Mouse (Mus musculus) embryo, embryonic 10 days (tissue): Measurements from ENCODE around the gene Pax6.

Experiments
- DNase-seq: peaks from one replicate; pipeline ENCODE4 v3.0.0-alpha.2; 2015; ENCODE audit warnings: low spot score

Pax6 gene

GRCm38 (mm10) chr2:105668271-105669270 is at the start of gene Pax6:
Gene Pax6 (plus strand): TSS chr2:105668900.
- DNase-seq = peak; percentile 78

DNA sequence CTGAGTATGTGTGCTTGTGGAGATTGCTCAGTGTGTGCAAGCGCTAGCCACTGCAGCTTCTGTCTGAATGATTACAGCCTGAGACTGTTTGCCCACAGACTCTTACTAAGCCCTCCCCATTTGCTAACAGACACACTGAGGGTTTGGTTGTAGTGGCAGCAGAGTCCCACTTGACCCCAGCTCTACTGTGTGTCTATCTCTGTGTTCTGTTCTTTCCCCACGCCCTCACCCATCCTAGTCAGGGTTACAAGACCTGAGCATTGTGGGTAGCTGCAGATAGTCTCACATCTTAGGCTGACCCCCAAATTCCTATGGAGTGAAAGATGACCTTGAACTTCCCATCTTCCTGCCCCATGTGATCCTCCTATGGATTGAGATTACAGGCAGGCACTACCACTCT is 19.8 kb upstream of the Pax6 start:
- no peak for DNase-seq

DNA sequence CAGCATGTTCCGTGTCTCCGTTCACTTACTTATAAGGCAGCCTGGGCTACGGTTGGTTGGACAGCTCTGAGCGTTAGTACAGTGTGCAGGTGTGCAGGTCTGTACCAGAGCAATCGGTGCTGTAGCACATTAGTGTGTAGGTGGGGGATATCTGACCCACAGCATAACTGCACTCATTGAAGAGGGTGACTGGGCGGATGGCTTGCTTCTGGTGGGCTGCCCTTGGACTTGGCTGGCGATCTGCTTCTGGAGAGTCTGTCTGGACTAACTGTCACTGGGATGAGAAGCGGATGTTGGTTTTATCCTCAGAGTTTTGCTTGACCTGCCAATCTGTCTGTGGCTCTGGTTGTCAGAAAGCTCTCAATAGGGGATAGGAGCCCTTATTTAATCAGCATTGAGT is 12.2 kb upstream of the Pax6 start:
- no peak for DNase-seq

DNA sequence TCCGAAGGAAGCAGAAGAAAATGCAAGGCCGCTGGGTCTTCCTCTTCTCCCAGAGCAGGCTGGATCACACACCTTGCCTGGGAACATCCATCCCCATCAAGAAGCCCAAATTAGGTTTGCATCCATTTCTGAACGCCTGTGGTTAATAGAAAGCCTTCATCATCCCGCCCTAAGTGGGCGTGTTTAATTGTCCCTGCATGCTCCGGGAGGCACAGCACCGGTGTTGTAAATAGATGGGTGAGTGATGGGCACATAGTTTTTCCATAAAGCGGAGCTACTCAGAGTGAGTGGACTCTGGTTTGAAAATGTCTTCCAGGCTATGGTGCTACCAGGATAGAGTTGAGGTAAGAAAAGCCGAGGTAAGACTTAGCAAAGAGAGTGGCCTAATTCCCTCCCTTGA is 9.3 kb upstream of the Pax6 start:
- DNase-seq = no peak

DNA sequence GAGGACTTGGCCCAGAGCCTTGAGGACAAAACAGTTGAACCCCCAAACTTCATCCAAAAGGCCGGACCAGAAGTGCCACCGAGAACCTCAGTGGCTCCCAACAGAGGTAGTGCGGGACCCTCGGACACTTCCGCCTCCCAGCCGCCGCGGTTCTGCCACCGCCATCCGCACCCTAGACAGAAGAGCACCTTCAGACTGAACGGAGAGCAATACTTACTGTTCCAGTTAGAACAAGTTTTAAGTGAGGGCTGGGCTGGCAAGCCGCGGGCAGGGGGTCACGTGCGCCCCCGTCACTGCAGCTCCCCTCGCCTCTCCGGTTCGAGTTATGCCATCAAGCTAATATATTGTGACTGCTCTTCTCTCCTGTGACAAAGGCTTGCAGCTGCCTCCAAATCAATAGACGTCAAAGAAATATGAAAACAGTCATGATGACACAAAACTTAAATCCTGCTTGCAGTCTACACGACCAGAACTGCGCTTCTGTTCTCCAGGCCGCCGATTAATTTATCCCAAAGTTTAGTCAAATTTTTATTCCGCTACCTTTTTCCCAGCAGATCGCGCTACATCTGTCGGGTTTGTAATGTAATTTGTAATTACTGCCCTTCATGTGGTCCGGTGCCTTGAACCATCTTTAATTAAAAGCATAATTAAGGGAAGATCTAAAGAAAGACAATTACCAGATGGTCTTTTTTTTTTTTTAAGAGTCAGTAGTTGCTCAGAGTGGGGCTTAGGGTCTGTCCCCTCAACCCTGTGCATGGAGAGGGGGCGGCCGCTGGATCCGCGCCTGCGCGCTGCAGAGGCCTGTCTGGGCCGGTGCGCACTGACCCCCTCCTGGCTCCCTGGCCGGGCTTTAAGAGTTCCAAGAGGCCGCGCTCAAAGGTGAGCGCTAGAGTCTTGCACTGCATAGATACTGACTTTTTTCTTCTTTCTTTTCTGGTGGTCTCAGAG is 8.5 kb upstream of the Pax6 start:
- peak; percentile 57 for DNase-seq

DNA sequence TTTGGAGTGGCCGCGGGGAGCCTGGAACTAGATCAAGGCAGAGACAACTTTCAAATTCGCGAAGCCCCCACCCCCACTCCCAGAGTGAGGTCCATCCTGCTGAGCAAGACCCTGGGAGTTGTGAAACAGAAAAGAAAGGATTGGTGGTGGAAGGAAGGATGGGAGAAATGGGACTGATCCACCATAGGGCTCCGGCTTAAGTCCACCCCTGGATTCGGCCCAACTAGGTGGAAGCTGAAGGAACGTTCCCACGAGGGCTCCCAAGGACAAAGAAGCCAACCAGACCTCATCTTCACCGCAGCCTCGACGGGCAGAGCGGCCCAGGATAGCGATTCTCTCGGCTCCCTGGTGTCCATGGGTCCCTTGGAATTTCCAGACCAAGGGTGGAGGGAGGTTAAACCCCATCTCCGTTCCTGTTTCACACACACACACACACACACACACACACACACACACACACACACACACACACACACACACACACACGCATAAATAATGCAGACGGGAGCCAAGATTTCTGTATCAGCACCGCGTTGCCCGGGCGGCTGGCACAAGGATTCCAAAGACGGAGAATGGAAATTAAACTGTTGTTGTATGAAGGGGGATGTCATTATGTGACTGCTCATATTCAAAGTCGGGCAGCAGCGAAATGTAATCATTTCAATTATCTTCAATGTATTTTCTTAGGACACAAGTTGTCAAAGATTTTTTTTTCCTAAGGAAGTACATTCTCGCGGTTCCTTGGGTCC is 7.7 kb upstream of the Pax6 start:
- DNase-seq = peak; percentile 47

DNA sequence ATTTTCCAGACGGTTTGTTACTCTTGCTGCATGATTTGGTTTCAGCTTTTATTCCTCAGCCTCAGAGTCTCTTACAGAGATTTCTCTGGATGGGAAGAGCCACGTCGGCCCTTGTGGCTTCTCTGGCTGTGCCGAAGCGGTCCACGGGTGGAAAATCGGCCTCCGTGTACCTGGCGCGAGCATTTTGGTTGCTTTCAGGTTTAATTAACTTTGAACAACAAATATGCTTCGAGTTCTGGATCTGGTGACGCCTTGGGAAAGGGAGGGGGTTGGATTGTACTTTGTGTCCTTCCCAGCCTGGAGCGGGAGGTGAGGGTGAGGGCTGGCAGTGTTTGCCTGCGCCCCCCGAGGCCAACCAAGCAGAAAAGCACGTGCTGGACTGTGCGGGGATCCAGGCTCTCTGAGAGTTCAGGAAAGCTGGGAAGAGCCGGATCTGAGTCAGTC is 7.1 kb upstream of the Pax6 start:
- DNase-seq = peak; percentile 54

- peak; percentile 24 for DNase-seq
Observed at GRCm38 (mm10) chr2:105662121-105662520, 6.6 kb upstream of the Pax6 start.

DNA sequence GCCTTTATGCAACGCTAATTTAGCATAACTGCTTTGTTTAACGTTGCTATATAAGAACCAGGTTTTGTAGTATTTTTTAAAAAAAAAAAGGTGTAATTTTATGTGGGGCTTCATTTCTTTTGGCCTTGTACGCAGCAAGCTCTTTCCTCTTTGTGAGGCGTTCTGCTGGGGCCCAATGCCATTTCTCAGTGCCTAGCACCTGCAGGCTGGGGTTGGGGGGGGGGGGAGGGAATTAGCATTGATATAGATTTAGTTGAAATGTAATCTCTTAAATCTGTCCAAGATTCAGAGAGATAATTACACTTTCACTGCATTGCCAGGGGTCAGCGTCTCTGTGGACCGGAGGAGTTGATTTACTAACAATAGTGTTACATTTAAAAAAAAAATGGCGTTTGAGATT is 6.1 kb upstream of the Pax6 start:
- DNase-seq = no peak

- peak; percentile 39 for DNase-seq
Observed at GRCm38 (mm10) chr2:105663101-105663511, 5.6 kb upstream of the Pax6 start.

- peak; percentile 28 for DNase-seq
Observed at GRCm38 (mm10) chr2:105664996-105665395, 3.7 kb upstream of the Pax6 start.

DNA sequence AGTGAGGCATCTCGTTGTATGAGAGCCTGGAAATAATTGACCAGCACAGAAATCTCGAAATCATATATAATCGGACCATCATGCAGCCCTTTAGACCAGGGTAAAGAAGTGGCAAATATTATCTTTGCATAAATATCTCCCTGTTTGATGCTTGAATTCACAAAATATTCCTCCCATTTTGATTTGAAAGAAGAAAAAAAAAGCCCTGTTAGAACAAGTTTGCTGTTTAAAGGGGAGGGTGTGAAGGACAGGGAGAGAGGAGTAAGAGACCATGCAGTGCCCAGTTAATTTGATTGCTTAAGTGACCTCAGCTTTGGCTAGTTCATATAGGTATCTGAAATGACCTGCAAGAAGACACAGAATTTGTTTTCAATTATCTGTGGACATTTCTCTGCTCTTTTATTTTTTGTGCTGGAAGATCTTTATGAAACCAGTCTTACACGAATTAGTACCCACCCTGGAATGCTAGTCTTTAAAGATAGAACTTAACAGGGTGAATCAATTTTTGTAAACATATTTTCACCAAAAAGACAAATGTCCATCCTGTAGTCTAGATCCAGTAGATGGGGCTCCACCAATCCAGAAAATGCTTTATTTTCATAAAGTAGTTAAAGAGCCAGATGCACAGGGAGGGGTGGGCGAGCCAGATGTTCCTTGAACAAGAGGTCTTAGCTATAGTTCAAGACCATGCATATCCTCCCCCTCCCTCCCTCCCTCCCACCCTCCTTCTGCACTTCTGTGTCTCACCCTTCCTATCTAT is 3.0 kb upstream of the Pax6 start:
- no peak for DNase-seq

DNA sequence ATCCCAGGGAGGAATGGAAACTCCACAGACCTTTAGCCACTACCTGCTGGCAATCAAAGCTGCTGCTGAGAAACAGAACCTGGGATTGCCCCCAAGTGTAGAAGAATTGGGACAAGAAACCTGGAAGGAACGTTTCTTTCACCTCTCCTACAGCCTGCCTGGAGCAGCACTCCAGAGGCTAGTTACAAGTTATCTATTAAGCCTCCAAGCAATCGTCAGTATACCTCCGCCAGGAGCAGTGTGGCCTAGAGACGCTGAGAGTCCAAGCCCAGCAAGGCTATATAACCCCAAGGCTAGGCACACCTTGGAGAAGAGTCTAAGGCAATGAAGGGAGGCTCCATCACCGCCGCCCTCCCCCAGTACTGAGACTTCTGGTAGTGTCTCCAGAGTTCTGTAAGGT is 2.4 kb upstream of the Pax6 start:
- DNase-seq = peak; percentile 8

DNA sequence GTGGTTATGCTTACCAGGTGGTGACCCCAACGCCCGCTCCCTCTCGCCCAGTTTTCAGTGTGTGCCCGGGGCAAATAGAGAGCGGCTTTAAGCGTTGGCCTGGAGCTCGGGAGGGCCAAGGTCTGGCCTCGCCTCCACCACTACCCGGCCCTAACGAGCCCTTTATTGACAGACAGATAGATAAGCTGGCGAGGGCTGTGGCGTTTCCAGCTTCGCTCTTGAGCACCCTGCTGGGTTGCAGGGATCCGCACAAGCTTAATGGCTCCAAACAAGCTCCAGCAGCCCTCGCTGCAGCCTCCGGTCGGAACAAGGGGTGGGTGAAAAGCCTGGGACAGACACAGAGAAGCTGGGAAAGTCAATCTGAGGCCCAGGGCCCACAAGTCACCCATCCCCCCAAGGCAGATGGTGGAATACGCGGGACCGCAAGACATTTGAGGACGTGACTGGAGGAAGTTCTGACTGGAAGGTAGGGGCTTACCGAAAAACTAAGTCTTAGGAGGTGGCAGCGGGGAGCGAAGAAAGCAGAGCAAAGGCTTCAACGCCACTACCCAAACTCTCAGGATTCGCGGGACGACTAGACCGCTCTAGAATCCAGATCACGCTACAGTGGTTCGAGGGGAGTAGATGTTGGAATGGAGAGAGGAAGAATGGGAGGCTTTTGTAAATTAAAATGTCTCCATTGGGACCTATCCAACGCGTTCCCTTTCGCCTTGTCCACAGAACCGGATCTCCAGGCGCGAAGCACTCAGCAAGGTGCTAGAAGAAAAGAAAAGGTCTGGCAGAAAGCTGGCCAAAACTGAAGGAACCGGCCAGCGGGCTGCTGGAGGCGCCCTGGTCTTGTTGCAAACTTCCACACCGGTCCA is 1.7 kb upstream of the Pax6 start:
- DNase-seq = peak; percentile 46

- DNase-seq = no peak
Observed at GRCm38 (mm10) chr2:105667626-105667950, 1.1 kb upstream of the Pax6 start.

GRCm38 (mm10) chr2:105669371-105669861 is 716 bp downstream of the Pax6 start:
- no peak for DNase-seq

DNA sequence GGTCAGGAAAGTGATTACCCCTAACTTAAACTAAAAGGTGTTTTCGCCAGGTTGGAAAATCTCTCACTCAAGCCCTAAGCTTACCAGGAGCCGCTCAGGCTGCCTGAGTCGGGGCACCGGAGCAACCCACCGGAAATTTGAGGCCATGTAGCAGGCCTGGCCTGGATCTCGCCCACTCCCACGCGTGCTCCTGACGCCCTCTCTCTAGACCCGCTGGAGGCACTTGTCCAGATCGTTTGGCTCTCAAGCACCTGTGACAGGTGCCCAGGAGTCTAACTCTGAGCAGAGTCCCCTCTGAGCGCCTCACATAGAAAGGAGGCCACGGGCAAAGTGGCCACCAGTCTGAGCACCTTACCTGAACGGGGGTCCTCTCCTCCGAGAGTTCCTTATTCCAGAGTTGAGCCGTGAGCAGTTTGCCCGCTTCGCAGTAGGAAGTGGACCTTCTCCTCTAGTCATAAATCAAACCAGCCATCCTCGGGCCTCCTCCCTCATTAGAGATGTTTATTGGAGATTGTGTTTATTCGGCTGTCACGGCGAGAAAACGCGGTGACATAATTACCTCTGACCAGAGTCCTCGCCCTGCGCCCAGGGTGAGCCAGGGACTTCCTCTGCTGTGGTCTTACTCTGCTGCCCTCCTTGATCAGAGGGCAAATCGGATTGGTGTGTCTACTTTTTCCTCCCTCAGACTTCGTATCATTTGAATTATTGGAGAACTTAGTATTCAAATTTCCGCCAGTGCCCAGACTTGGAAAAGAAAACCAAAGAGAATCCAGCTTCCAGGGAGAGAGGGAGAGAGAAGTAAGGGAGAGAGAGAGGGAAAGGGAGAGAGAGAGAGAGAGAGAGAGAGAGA is 1.4 kb downstream of the Pax6 start:
- no peak for DNase-seq

- no peak for DNase-seq
Observed at GRCm38 (mm10) chr2:105670731-105671095, 2.0 kb downstream of the Pax6 start.

DNA sequence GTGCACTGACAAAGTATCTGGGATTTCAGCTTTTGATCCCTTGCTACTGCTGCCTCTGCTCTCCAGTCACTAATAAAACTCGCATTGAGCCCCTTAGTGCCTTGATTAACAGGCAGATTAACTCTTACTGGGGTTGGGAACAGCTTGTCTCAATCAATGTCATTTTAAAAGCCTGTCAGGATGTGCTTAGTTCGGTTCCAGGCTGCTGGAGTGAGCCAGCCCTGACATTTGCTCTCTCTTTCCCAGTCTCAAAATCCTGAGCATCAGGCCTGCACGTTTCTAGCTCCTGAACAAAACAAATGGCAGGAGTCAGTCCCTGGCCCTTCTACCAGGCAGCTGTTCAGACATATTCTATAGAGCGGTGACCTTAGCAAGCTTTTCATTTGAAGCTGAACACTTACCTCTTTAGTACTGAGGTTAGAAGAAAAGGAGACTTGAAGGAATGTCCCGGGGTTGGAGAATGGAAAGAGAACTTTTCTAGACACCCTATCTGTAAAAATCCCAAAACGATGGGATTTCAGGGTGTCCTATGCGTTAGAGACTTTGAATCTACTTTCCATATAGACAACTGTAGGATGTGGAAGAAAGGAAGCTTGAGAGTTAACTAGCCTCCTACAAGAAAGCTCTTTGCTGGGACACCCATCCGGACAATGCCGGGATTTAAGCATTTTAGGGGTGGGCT is 2.6 kb downstream of the Pax6 start:
- no peak for DNase-seq
